Mouse (Mus musculus) megakaryocyte, embryonic 14.5 days (primary cell): Measurements from ENCODE around the gene Olfr71.

Experiments
- FLI1 ChIP-seq: IDR thresholded peaks from 2 replicates; pipeline ENCODE4 v1.6.1; 2012; ENCODE audit warnings: low read length, inconsistent platforms, mixed read lengths
- GATA1 ChIP-seq: IDR thresholded peaks from 3 replicates; pipeline ENCODE4 v1.6.1; 2012; ENCODE audit warnings: mixed read lengths, low read length, inconsistent platforms, borderline replicate concordance

DNA sequence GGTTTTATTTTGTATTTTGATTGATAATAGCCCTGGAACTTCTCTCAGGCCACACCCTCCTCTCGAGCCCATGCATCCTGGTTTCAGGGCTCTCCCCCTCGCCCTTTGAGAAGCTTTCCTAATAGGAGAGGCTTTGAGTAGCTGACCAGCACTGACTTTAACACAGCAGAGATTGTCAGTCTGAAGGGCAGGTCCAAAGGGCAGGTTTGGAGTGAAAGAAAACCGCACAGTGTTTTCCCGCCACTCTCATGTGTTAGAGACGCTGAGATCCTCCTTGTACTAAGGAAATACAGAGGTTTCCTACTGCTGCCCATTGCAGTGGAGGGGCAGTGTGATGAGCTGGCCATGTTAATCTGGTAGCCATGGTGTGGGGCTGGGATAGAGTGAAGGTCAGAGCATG, 35.1 kb downstream of the Olfr71 start:
- TF ChIP-seq GATA1 (no peak), FLI1 (no peak)
